In genomic region chr13:96407040-96407439, GRCm38 (mm10) we compare ENCODE assay signal across 8 mouse cellular contexts. TPM values are rescaled to one million over a fixed set of nuclear protein-coding genes. Genes with fewer than 3 reads are reported as not detected.
DNase-seq lines count a peak whose midpoint lies in the region; ATAC-seq and TF ChIP-seq lines count a peak whose summit lies in the region.

No protein-coding gene starts in this region.

- 0 out of 2 replicates have a peak, but pooled peaks have one; percentile 65 for ATAC-seq in neural tube, embryonic 13.5 days (ENCODE audit: low read depth)

- WGBS in neural tube, embryonic 13.5 days = 74% methylated on average over 4 of the region's 4 CpGs

- H3K4me1 ChIP-seq in neural tube, embryonic 13.5 days (replicated peaks) = no peaks in the 10 kb centered on the region

- H3K4me3 ChIP-seq in gastrocnemius, adult 2 months = no peak overlapping the region
- no peak overlapping the region for H3K4me3 ChIP-seq in layer of hippocampus, adult 2 months
- H3K4me3 ChIP-seq in neural tube, embryonic 13.5 days = no peak overlapping the region

- no peak overlapping the region for H3K27ac ChIP-seq in gastrocnemius, adult 2 months
- H3K27ac ChIP-seq in layer of hippocampus, adult 2 months = no peak overlapping the region
- no peak overlapping the region for H3K27ac ChIP-seq in neural tube, embryonic 13.5 days (replicated peaks)

- no peak overlapping the region for H3K4me2 ChIP-seq in neural tube, embryonic 13.5 days

- peaks cover 80% of the 10 kb centered on the region for H3K36me3 ChIP-seq in neural tube, embryonic 13.5 days

- no peak overlapping the region for H3K9ac ChIP-seq in neural tube, embryonic 13.5 days

- H3K9me3 ChIP-seq in neural tube, embryonic 13.5 days = no peaks in the 10 kb centered on the region

- intact Hi-C loops in gastrocnemius, adult 2 months (cut with DNase I) = no loop called here

- DNase-seq in gastrocnemius, adult 2 months = no peak
- no peak for DNase-seq in gastrocnemius, adult 8-10 months (ENCODE audit: low spot score in 2 of 2)
- DNase-seq in urinary bladder, postnatal 36 days (ENCODE audit: low spot score in 2 of 2) = peak; percentile 10 to 15
- DNase-seq in urinary bladder, postnatal 25 days (ENCODE audit: low spot score) = no peak
- peak; percentile 14 to 23 for DNase-seq in heart, adult 9 months (ENCODE audit: low spot score in 2 of 2)
- peak in 1 of 2 experiments; percentile 55 for DNase-seq in layer of hippocampus, adult 2 months (ENCODE audit: low spot score in 2 of 2)
- DNase-seq in spleen, postnatal 36 days (ENCODE audit: low spot score in 2 of 2) = no peak

- no peaks in the 10 kb centered on the region for H3K27me3 ChIP-seq in neural tube, embryonic 13.5 days

- peak; percentile 52 for TF ChIP-seq CTCF in gastrocnemius, adult 2 months (IDR thresholded peaks at IDR 0.05)
- TF ChIP-seq CTCF in layer of hippocampus, adult 2 months (conservative IDR thresholded peaks at IDR 0.05) = peak; percentile 76

RNA-seq across cellular contexts. Expression of gene Poc5, which starts 18.9 kb away (rescaled TPM):
- total RNA-seq in gastrocnemius, adult 2 months (2021) = 1 to 10 TPM; 6.6 to 7.2 TPM
- 1 to 10 TPM; 5.3 to 6.9 (median 6.1) TPM for total RNA-seq in gastrocnemius, adult 8-10 months (2022)
- 10 to 100 TPM; 34.5 to 36.5 TPM for total RNA-seq in layer of hippocampus, adult 2 months (2021)
- 20.1 and 22.7 TPM in 2 replicates for polyA plus RNA-seq in neural tube, embryonic 13.5 days (2015; fragmentation: Nextera tagmentation; extraction: Ambion mirVana)

Comparison
In these comparisons a context has a peak if more than half of its experiments do, and no peak if none do; other contexts are left out.
1. DNase-seq: peak in urinary bladder, postnatal 36 days (2 of 2) and heart, adult 9 months (2 of 2); none in gastrocnemius, adult 2 months (single experiment), gastrocnemius, adult 8-10 months (0 of 2), urinary bladder, postnatal 25 days (single experiment) and spleen, postnatal 36 days (0 of 2).
2. RNA of gene Poc5, which starts 18.9 kb away (total RNA-seq): 34.5 to 36.5 TPM in layer of hippocampus, adult 2 months; 6.6 to 7.2 TPM in gastrocnemius, adult 2 months and 5.3 to 6.9 TPM in gastrocnemius, adult 8-10 months; every median in the first group is over 4 times any median in the second.